Mouse (Mus musculus): ENCODE measurements around the gene Dock2. TPM values are rescaled to one million over a fixed set of nuclear protein-coding genes. Genes with fewer than 3 reads are reported as not detected.

Dock2 gene
- total RNA-seq, 2 experiments from 2014 or later, result 2.5 to 3.9 TPM

- DNase-seq, result no peak
These were observed 13.7 kb downstream of the Dock2 start for GRCm38 (mm10) chr11:34769946-34770345.

GRCm38 (mm10) chr11:34769396-34769795 lies 14.3 kb downstream of the Dock2 start:
- no peak for DNase-seq

- peak in 1 of 2 experiments; percentile 23 for DNase-seq
These were observed 19.8 kb downstream of the Dock2 start for GRCm38 (mm10) chr11:34763739-34764361.

GRCm38 (mm10) chr11:34762570-34763127 lies 21.0 kb downstream of the Dock2 start:
- DNase-seq, result no peak

GRCm38 (mm10) chr11:34762125-34762524 lies 21.6 kb downstream of the Dock2 start:
- no peak for DNase-seq

- no peak for DNase-seq
These were observed 24.1 kb downstream of the Dock2 start for GRCm38 (mm10) chr11:34759582-34759981.

GRCm38 (mm10) chr11:34741081-34741480 lies 42.6 kb downstream of the Dock2 start:
- no peak for DNase-seq

GRCm38 (mm10) chr11:34739816-34740215 lies 43.9 kb downstream of the Dock2 start:
- DNase-seq, result no peak

GRCm38 (mm10) chr11:34738945-34739344 lies 44.7 kb downstream of the Dock2 start:
- DNase-seq, result no peak

GRCm38 (mm10) chr11:34737193-34737592 lies 46.5 kb downstream of the Dock2 start:
- no peak for DNase-seq

GRCm38 (mm10) chr11:34734033-34734432 lies 49.7 kb downstream of the Dock2 start:
- DNase-seq, result no peak

- no peak for DNase-seq
These were observed 56.2 kb downstream of the Dock2 start for GRCm38 (mm10) chr11:34727467-34727866.

- no peak for DNase-seq
These were observed 56.9 kb downstream of the Dock2 start for GRCm38 (mm10) chr11:34726699-34727347.

- no peak for DNase-seq
These were observed 70.3 kb downstream of the Dock2 start for GRCm38 (mm10) chr11:34713360-34713759.

- no peak for DNase-seq
These were observed 75.4 kb downstream of the Dock2 start for GRCm38 (mm10) chr11:34708278-34708677.

- DNase-seq, result no peak
These were observed 76.3 kb downstream of the Dock2 start for GRCm38 (mm10) chr11:34707360-34707759.

- no peak for DNase-seq
These were observed 78.6 kb downstream of the Dock2 start for GRCm38 (mm10) chr11:34705108-34705446.

- DNase-seq, result no peak
These were observed 79.1 kb downstream of the Dock2 start for GRCm38 (mm10) chr11:34704384-34705107.

GRCm38 (mm10) chr11:34703851-34704250 lies 79.8 kb downstream of the Dock2 start:
- no peak for DNase-seq

GRCm38 (mm10) chr11:34681790-34682189 lies 101.9 kb downstream of the Dock2 start:
- DNase-seq, result no peak

GRCm38 (mm10) chr11:34544631-34545030 lies 239.1 kb downstream of the Dock2 start:
- DNase-seq, result no peak

- no peak for DNase-seq
These were observed 251.6 kb downstream of the Dock2 start for GRCm38 (mm10) chr11:34532131-34532530.

- no peak for DNase-seq
These were observed 252.7 kb downstream of the Dock2 start for GRCm38 (mm10) chr11:34530971-34531370.
